Mouse (Mus musculus) splenic B cell, adult 2 months (primary cell): Measurements from ENCODE around the gene Tekt3.
A peak's percentile ranks its signal among the peaks of the same experiment; 100 is the strongest.

Source experiments
- DNase-seq: peaks from one replicate; pipeline ENCODE4 v3.0.0-alpha.2; 2011; ENCODE audit warnings: low read depth, low spot score
- H3K27me3 ChIP-seq: 2 replicates; pipeline ENCODE4 v1.6.1; 2012; ENCODE audit warnings: mild to moderate bottlenecking, low read length, moderate library complexity, mixed read lengths; ENCODE audit not compliant: control insufficient read depth, poor library complexity, insufficient read depth, severe bottlenecking
- H3K36me3 ChIP-seq: 2 replicates; pipeline ENCODE4 v1.6.1; 2012; ENCODE audit warnings: mild to moderate bottlenecking, low read length, moderate library complexity, mixed read lengths; ENCODE audit not compliant: control insufficient read depth, poor library complexity, insufficient read depth, severe bottlenecking

Tekt3 gene

GRCm38 (mm10) chr11:63061446-63061845 lies at the start of gene Tekt3:
TSS of gene Tekt3 (plus strand) at chr11:63061654.
- no peaks in the 10 kb centered on the region for H3K36me3 ChIP-seq
- no peaks in the 10 kb centered on the region for H3K27me3 ChIP-seq
- no peak for DNase-seq

GRCm38 (mm10) chr11:63017327-63018082 lies 43.9 kb upstream of the Tekt3 start:
- Histone ChIP-seq H3K27me3 (no peaks in the 10 kb centered on the region), H3K36me3 (no peaks in the 10 kb centered on the region)
- no peak for DNase-seq

DNA sequence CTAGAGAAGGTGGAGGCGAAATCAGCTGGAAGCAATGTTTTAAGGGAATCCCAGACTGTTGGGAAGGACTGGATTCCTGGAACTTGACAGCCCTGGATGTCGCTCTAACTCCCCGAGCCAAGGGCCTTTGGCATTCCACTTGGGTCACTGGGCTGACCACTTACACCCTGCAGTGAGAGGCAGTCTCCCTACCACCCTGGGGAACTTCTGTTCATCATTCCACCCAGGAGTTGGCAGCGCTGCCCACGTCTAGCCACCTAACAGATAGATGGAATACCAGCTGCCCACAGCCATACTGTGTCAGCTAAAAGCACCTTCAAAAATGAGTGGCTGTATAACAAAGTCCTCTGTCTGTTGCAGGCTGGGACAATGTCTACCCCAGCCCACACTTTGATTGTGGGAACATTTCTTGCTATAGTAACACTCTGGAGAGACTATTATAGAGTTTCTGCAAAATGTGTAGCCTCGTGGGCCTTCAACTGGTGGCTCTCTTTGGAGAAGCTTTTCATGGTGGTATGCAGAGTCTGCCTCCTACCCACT lies 43.3 kb upstream of the Tekt3 start:
- DNase-seq, result no peak
- H3K36me3 ChIP-seq, result no peaks in the 10 kb centered on the region
- H3K27me3 ChIP-seq, result no peaks in the 10 kb centered on the region

DNA sequence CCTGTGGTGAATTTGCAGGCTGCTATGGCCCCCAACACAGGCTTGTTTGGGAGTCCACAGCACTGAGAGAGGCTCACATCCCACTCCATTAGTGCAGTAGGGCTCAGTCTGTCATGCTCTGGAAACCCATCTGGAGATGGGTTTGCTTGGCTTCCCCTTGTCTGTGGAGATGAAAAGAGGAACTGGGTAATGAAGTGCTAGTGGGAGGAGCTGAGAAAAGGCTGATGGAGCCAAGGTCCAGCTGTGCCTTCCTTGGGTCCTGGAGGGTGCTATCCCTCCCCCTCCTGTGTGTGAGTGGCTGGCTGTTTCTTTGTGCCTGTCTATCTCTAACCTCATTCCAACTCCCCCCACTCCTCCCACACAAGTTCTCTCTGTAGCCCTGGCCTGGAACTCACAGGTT lies 40.8 kb upstream of the Tekt3 start:
- DNase-seq, result peak; percentile 29
- H3K36me3 ChIP-seq, result no peaks in the 10 kb centered on the region
- H3K27me3 ChIP-seq, result no peaks in the 10 kb centered on the region

DNA sequence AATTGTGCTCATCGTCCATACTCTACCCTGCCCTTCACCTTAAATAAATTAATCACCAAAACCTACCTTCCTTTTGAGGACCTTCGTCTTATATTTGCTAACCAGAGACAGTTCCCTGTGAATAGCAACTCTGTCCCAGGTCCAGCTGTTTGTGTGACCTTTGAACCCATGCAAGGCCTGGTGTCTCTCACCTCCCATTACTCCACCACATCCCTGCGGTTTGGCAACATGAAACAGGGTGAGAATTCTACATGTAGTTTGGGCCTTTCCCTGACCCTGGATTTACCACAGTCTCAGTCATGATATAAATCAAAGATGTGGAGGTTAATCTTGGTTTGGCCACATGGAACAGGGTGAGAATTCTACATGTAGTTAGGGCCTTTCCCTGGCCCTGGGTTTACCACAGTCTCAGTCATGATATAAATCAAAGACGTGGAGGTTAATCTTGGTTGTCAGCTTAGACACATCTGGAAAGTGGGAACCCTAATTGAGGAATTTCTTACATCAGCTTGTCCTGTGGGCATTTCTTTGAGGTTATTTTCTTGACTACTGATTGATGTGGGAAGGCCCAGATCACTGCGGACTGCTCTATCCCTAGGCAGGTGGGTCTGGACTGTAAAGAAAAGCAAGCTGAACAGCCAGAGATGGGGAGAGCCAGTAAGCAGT lies 40.2 kb upstream of the Tekt3 start:
- no peaks in the 10 kb centered on the region for H3K36me3 ChIP-seq
- no peaks in the 10 kb centered on the region for H3K27me3 ChIP-seq
- DNase-seq, result no peak

- no peaks in the 10 kb centered on the region for H3K27me3 ChIP-seq
- DNase-seq, result no peak
- no peaks in the 10 kb centered on the region for H3K36me3 ChIP-seq
Measured at GRCm38 (mm10) chr11:63023461-63023860, 38.0 kb upstream of the Tekt3 start.

- Histone ChIP-seq H3K36me3 (no peaks in the 10 kb centered on the region), H3K27me3 (no peaks in the 10 kb centered on the region)
- no peak for DNase-seq
Measured at GRCm38 (mm10) chr11:63024136-63024535, 37.3 kb upstream of the Tekt3 start.

GRCm38 (mm10) chr11:63025476-63025875 lies 36.0 kb upstream of the Tekt3 start:
- DNase-seq, result no peak
- H3K36me3 ChIP-seq, result no peaks in the 10 kb centered on the region
- no peaks in the 10 kb centered on the region for H3K27me3 ChIP-seq

DNA sequence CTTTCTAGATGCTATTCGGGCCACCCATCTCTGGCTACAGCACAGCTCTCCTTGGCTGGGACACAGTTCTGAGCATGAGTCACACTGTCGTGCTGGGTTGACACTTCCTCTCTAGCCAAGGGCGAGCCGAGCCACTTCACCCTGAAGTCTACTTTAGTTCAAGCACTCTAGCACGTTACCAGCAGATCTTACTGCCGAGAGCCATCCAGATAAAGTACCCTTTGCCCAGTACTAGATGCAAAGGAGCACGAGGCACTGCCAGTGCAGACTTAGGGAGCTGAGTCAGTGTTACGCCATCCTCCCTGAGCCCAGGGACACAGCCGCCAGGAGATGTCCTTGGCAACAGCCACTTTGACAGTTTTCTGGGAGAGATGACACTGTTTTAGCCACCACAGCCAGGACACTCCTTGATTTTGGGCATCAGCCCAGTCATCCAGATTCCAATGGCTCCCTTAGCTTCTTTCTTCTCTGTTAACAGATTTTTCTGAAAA lies 34.8 kb upstream of the Tekt3 start:
- Histone ChIP-seq H3K36me3 (no peaks in the 10 kb centered on the region), H3K27me3 (no peaks in the 10 kb centered on the region)
- DNase-seq, result no peak

- DNase-seq, result no peak
- no peaks in the 10 kb centered on the region for H3K27me3 ChIP-seq
- H3K36me3 ChIP-seq, result no peaks in the 10 kb centered on the region
Measured at GRCm38 (mm10) chr11:63028131-63028530, 33.3 kb upstream of the Tekt3 start.

DNA sequence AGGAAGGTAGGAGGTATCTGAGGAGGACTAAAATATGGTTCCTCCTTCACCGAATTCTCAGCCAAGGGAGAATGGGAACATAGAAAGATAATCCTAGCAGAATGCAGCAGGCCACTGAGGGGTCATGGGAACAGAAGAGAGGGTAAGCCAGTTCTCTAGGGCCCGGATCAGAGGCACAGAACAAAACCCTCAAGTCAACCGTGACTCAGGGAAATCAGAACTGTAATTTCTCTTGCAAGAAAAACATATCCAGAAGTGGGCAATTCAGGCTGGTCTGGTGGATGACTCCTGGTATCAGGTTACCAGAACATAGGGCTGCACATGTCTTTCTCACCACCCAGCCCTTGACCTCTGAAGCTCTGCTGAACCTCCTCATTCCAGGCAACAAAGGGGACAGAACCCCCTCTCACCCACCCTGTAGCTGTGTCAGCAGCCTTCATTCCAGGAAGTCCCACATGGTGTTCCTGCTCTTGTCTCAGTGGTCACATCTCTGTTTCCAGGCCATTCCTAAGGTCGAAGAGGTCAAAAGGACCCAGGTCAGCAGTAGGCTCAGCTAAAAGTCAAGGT lies 32.2 kb upstream of the Tekt3 start:
- Histone ChIP-seq H3K36me3 (no peaks in the 10 kb centered on the region), H3K27me3 (no peaks in the 10 kb centered on the region)
- no peak for DNase-seq

DNA sequence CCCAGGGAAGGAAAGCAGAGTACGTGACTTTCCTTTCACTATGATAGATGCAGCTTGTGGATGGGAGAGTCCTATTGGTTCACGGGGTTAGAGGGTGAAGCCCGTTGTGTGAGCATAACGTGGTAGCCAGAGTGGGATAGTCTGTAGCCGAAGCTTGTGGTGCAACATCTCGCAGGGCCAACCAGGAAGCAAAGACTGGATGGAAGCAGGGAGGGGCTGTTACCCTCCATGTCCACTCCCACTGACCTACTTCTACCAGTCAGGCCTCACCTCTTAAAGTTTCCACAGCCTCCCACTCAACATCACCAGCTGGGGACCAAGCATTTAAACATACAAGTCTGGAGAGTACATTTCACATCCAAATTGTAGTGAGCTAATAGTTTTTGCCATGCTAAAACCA lies 31.7 kb upstream of the Tekt3 start:
- DNase-seq, result no peak
- no peaks in the 10 kb centered on the region for H3K27me3 ChIP-seq
- no peaks in the 10 kb centered on the region for H3K36me3 ChIP-seq

DNA sequence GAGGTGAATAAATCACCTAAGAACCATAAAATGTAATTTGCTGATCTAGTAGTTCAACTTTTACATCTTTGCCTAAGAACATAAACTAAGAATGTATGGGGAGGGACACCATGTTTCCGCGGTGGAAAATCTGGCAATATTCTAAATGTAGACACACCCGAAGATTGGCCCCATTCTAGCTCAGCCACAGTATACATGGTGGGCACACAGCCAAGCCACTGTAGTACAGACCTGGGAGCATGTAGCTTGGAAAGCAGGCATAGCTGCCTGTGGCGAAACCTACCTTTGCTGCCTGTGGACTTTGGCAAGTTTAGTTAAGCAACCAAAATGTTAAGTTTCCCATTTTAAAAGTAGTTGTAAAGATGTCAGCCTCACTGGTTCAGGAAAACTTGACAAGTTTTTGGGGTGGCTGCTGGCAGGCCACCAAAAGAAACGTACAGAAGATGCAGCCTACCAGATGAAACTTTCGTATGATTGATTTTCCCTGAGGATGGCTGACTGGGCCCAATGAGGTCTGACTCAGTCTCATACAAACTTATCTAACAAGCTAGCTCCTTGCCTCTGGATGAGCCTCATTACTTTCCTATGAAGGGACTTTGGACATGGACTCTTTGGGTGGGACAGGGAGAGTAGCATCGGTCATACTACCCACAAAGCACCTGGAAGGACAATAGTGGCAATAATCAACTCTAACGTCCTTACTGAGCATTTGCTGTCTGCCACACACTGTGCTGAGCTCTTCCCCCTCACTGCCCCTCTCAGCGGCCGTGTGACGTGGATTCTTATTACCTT lies 25.8 kb upstream of the Tekt3 start:
- Histone ChIP-seq H3K36me3 (no peaks in the 10 kb centered on the region), H3K27me3 (no peaks in the 10 kb centered on the region)
- DNase-seq, result no peak

DNA sequence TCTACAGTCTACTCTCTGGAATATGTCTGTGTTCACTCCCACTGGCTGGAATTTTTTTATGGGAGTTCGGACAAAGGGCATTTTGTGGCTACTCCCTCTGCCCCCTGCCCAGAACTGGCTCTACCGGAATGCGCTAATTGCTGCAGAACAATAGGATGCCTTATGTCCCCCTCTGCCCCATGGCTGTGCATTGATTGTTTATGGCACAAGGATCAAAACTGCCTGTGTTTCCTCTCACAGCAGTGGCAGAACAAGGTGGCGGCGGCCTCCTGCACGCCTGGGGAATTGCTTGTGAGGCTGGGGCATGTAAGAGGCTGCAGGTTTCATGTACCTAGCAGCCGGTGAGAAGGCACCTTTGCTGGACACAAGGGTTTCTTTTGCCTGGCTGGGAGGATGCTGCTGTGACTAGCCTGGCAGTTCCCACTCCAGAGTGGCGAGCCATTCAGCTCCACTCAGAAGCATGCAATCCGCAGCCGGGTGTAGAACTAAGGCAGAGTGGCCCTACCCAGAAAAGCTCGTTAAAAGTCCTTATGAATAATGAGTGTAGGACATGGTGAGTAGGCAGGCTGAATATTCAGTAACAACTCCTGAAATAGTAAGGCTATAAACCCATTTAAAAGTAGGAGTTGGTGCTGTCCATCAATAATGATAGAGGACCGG lies 21.3 kb upstream of the Tekt3 start:
- no peaks in the 10 kb centered on the region for H3K36me3 ChIP-seq
- no peaks in the 10 kb centered on the region for H3K27me3 ChIP-seq
- no peak for DNase-seq
